ENCODE assay signal across 8 mouse cellular contexts in genomic region chr9:66144248-66144647, GRCm38 (mm10). TPM values are rescaled to one million over a fixed set of nuclear protein-coding genes. Genes with fewer than 3 reads are reported as not detected.
A peak's percentile ranks its signal among the peaks of the same experiment; 100 is the strongest.
DNase-seq lines count a peak whose midpoint lies in the region; ATAC-seq and TF ChIP-seq lines count a peak whose summit lies in the region.

No protein-coding gene starts in this region.

- H3K36me3 ChIP-seq in midbrain, embryonic 10.5 days: peaks cover 16% of the 10 kb centered on the region
- peaks cover 15% of the 10 kb centered on the region; the same call in 1 of the 2 replicates for H3K36me3 ChIP-seq in midbrain, embryonic 15.5 days (replicated peaks)
- H3K36me3 ChIP-seq in forebrain, embryonic 16.5 days (ENCODE audit: control insufficient read depth, insufficient read depth): 0 out of 2 replicates have a peak, but pooled peaks cover 5% of the 10 kb centered on the region
- H3K36me3 ChIP-seq in liver, adult 2 months (ENCODE audit: control insufficient read depth, insufficient read depth, low read length): peaks cover 9% of the 10 kb centered on the region; the same call in 1 of the 2 replicates

- H3K27me3 ChIP-seq in midbrain, embryonic 10.5 days (ENCODE audit: low read depth, poor library complexity, severe bottlenecking): no peaks in the 10 kb centered on the region
- H3K27me3 ChIP-seq in midbrain, embryonic 15.5 days (replicated peaks): no peaks in the 10 kb centered on the region
- no peaks in the 10 kb centered on the region for H3K27me3 ChIP-seq in forebrain, embryonic 16.5 days (replicated peaks; ENCODE audit: control insufficient read depth, insufficient read depth, low read length)
- no peaks in the 10 kb centered on the region for H3K27me3 ChIP-seq in liver, adult 2 months (ENCODE audit: control insufficient read depth, insufficient read depth, low read length)

- 15% methylated on average over 6 of the region's 6 CpGs for WGBS in midbrain, embryonic 10.5 days
- WGBS in midbrain, embryonic 15.5 days: 6% methylated on average over 6 of the region's 6 CpGs
- WGBS in forebrain, embryonic 16.5 days: 7% methylated on average over 6 of the region's 6 CpGs
- WGBS in liver, adult 2 months: 11% methylated on average over 6 of the region's 6 CpGs

- H3K27ac ChIP-seq in midbrain, embryonic 10.5 days (replicated peaks): no peak overlapping the region
- H3K27ac ChIP-seq in midbrain, embryonic 15.5 days: no peak overlapping the region
- no peak overlapping the region for H3K27ac ChIP-seq in forebrain, embryonic 16.5 days (ENCODE audit: low read length)
- no peak overlapping the region for H3K27ac ChIP-seq in liver, adult 2 months (replicated peaks; ENCODE audit: insufficient read depth, low read depth, low read length)

- peak; percentile 71 for DNase-seq in midbrain, embryonic 10.5 days (ENCODE audit: low spot score)
- peak; percentile 68 for DNase-seq in c-Kit-negative CD71-positive TER-119-positive erythroid progenitor cells, embryonic 14.5 days (ENCODE audit: low read depth, low spot score)
- peak; percentile 47 to 75 for DNase-seq in kidney, adult 8-10 months
- DNase-seq in liver, adult 2 months (ENCODE audit: extremely low read depth, low read depth, low spot score): peak; percentile 74
- peak; percentile 81 for DNase-seq in thymus, postnatal 0 days (ENCODE audit: low spot score)

- no peaks in the 10 kb centered on the region for H3K79me2 ChIP-seq in liver, adult 2 months (ENCODE audit: control insufficient read depth, insufficient read depth, low read length)

- TF ChIP-seq CTCF in liver, adult 2 months (IDR thresholded peaks at IDR 0.05; ENCODE audit: low read depth, low read length): peak; percentile 60

- no peaks in the 10 kb centered on the region for H3K4me1 ChIP-seq in midbrain, embryonic 10.5 days
- no peaks in the 10 kb centered on the region for H3K4me1 ChIP-seq in midbrain, embryonic 15.5 days
- H3K4me1 ChIP-seq in forebrain, embryonic 16.5 days (replicated peaks; ENCODE audit: control insufficient read depth, insufficient read depth, low read length): no peaks in the 10 kb centered on the region
- H3K4me1 ChIP-seq in liver, adult 2 months (ENCODE audit: control insufficient read depth, insufficient read depth, low read length): peaks cover 8% of the 10 kb centered on the region; the same call in 1 of the 2 replicates

- no peak overlapping the region for H3K9ac ChIP-seq in midbrain, embryonic 15.5 days
- H3K9ac ChIP-seq in forebrain, embryonic 16.5 days (replicated peaks; ENCODE audit: low read depth, low read length): no peak overlapping the region
- H3K9ac ChIP-seq in liver, adult 2 months (ENCODE audit: low read depth, low read length): no peak overlapping the region

- H3K4me2 ChIP-seq in midbrain, embryonic 15.5 days: no peak overlapping the region
- no peak overlapping the region for H3K4me2 ChIP-seq in forebrain, embryonic 16.5 days (ENCODE audit: low read length)

- no peak overlapping the region for H3K4me3 ChIP-seq in midbrain, embryonic 10.5 days
- no peak overlapping the region for H3K4me3 ChIP-seq in midbrain, embryonic 15.5 days
- no peak overlapping the region for H3K4me3 ChIP-seq in forebrain, embryonic 16.5 days (replicated peaks; ENCODE audit: low read length)
- H3K4me3 ChIP-seq in liver, adult 2 months (ENCODE audit: insufficient read depth, low read depth, low read length): no peak overlapping the region

- no peaks in the 10 kb centered on the region for H3K9me3 ChIP-seq in midbrain, embryonic 10.5 days (replicated peaks)
- no peaks in the 10 kb centered on the region for H3K9me3 ChIP-seq in midbrain, embryonic 15.5 days
- no peaks in the 10 kb centered on the region for H3K9me3 ChIP-seq in forebrain, embryonic 16.5 days (ENCODE audit: control insufficient read depth, low read length)

- TF ChIP-seq POLR2A in liver, adult 2 months (IDR thresholded peaks at IDR 0.05; ENCODE audit: extremely low read depth, insufficient read depth, low read length): no peak

- ATAC-seq in midbrain, embryonic 15.5 days (replicated peaks): no peak
- ATAC-seq in forebrain, embryonic 16.5 days: peak; percentile 36; the same call in 1 of the 2 replicates
- peak; percentile 81; the same call in 1 of the 2 replicates for ATAC-seq in neutrophil, adult 5-6 weeks (ENCODE audit: extremely low read depth, insufficient number of reproducible peaks, low FRiP score, poor library complexity, severe bottlenecking)

RNA-seq across cellular contexts. Expression of gene Dapk2, which starts 13.8 kb away (rescaled TPM):
- 6.3 TPM in 2 replicates for polyA plus RNA-seq in midbrain, embryonic 10.5 days (2016; fragmentation: Nextera tagmentation; extraction: Ambion mirVana)
- 0.82 and 1.4 TPM in 2 replicates for polyA plus RNA-seq in midbrain, embryonic 15.5 days (2015; fragmentation: Nextera tagmentation; extraction: Ambion mirVana)
- 1.0 and 1.8 TPM in 2 replicates for polyA plus RNA-seq in forebrain, embryonic 16.5 days (2015; fragmentation: Nextera tagmentation; extraction: Ambion mirVana)
- total RNA-seq in liver, adult 2 months (2014; rRNA removed): 9.6 and 11.0 TPM in 2 replicates
- polyA plus RNA-seq in liver, adult 2 months (2012; rRNA removed): 4.3 and 6.2 TPM in 2 replicates
- total RNA-seq in neutrophil, adult 5-6 weeks (2017): 0.93 and 1.6 TPM in 2 replicates
- 4.7 and 5.4 TPM in 2 replicates for polyA plus RNA-seq in thymus, postnatal 0 days (2015; fragmentation: Nextera tagmentation; extraction: Ambion mirVana)

RNA-seq across cellular contexts. Expression of gene Ciao2a, which starts 17.8 kb away (rescaled TPM):
- polyA plus RNA-seq in midbrain, embryonic 10.5 days (2016; fragmentation: Nextera tagmentation; extraction: Ambion mirVana): 150 and 156 TPM in 2 replicates
- 59.2 and 59.7 TPM in 2 replicates for polyA plus RNA-seq in midbrain, embryonic 15.5 days (2015; fragmentation: Nextera tagmentation; extraction: Ambion mirVana)
- polyA plus RNA-seq in forebrain, embryonic 16.5 days (2015; fragmentation: Nextera tagmentation; extraction: Ambion mirVana): 81.1 and 84.3 TPM in 2 replicates
- 47.0 and 50.5 TPM in 2 replicates for total RNA-seq in liver, adult 2 months (2014; rRNA removed)
- polyA plus RNA-seq in liver, adult 2 months (2012; rRNA removed): 13.6 and 16.4 TPM in 2 replicates
- total RNA-seq in neutrophil, adult 5-6 weeks (2017): 45.0 and 51.6 TPM in 2 replicates
- polyA plus RNA-seq in thymus, postnatal 0 days (2015; fragmentation: Nextera tagmentation; extraction: Ambion mirVana): 226 and 240 TPM in 2 replicates

RNA-seq across cellular contexts. Expression of gene Snx1, which starts 17.9 kb away (rescaled TPM):
- 138 and 142 TPM in 2 replicates for polyA plus RNA-seq in midbrain, embryonic 10.5 days (2016; fragmentation: Nextera tagmentation; extraction: Ambion mirVana)
- polyA plus RNA-seq in midbrain, embryonic 15.5 days (2015; fragmentation: Nextera tagmentation; extraction: Ambion mirVana): 75.5 and 76.6 TPM in 2 replicates
- 101 and 109 TPM in 2 replicates for polyA plus RNA-seq in forebrain, embryonic 16.5 days (2015; fragmentation: Nextera tagmentation; extraction: Ambion mirVana)
- 21.3 and 22.1 TPM in 2 replicates for total RNA-seq in liver, adult 2 months (2014; rRNA removed)
- 10.8 and 11.9 TPM in 2 replicates for polyA plus RNA-seq in liver, adult 2 months (2012; rRNA removed)
- 86.3 and 104 TPM in 2 replicates for total RNA-seq in neutrophil, adult 5-6 weeks (2017)
- polyA plus RNA-seq in thymus, postnatal 0 days (2015; fragmentation: Nextera tagmentation; extraction: Ambion mirVana): 109 and 116 TPM in 2 replicates
